Mouse (Mus musculus) urinary bladder, postnatal 4 days (tissue): ENCODE results near the gene Wls.

Experiments
- DNase-seq, 2 experiments: peaks; one replicate each; pipeline ENCODE4 v3.0.0; 2021 to 2022; ENCODE audit warnings: low spot score in 2 of 2

Gene Wls

DNA sequence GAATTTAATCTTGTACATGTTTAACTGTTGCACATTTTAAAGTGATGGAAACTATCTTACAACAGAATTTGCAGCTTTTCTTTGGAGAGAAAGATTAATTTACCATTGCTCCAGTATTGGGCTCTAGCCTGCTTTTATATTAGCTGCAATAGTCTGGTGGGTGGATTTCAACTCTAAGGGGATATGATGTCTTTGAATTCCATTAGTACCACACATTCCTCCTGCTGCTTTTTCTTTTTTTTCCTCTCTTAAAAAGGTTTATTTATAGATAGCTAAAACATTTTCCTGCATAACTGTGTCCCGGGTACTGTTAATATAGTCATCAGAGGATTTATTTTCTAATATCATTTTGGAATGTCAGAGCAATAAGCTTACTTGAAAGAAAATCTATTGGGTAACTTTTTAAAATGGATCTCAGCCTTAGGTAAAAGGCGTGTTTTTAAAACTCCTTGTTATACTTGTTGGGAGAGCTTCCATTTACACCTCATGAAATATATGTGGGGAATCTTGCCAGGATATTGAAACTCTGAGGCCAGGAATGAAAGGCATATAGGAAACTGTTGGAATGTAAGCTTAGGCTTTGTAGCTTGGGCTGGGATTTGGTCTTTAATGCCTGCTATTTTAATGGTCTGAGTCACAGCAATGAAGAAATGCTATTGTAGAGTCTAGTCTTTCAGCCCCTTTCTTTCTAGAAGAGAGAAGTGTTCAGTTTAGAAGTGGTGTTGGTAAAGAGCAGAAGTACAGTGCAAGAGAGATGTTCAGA, 78.0 kb downstream of the Wls start:
- DNase-seq: no peak
